Mouse (Mus musculus): Measurements from ENCODE around the gene Plb1.

DNA sequence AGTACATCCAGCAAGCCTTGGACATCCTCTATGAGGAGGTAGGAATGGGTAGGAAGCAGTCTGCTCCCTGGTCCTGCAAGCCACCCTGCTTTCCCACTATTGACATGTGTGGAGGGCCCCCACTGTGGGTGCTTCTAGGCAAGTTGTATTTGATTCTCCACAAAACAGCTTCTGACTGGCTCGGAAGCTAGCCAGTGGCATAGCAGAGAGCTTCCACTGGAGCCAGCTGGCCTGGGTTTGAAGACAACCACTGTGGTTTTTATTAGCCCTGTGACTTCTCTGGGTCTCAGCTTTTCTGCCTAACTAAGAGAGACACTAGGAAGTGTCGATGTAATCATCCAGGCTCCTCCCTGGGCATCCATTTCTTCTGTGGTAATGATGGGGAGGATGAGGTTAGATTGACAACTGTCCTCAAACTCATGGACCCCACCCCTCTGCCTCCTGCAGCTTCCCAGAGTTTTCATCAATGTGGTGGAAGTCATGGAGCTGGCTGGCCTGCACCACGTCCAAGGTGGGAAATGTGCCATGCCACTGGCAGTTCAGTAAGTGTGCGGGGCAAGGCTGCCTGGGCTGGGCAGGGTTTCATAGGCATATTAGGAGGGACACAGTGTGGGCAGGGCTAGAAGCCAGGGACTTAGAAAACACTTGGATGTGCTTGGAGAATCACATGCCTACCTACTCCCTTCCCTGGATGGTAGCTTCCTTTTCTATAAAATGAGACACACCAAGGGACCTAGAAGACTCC, 119.4 kb downstream of the Plb1 start:
- TF ChIP-seq POLR2A (IDR thresholded peaks at IDR 0.05; ENCODE audit: borderline replicate concordance, extremely low read depth, low read depth, low read length) (no peak), CTCF (IDR thresholded peaks at IDR 0.05; ENCODE audit: insufficient read depth, low read length) (no peak)

All from lung, adult 2 months (tissue).